Mouse (Mus musculus): ENCODE measurements around the gene Mcm2. TPM values are rescaled to one million over a fixed set of nuclear protein-coding genes. Genes with fewer than 3 reads are reported as not detected.
A peak's percentile ranks its signal among the peaks of the same experiment; 100 is the strongest.

Mcm2 gene
- polyA plus RNA-seq, 1 experiment from 2014 or later: 39.0 TPM

GRCm38 (mm10) chr6:88938664-88939055, 40.1 kb upstream of the Mcm2 start:
- Histone ChIP-seq H3K27me3 (ENCODE audit: control insufficient read depth, insufficient read depth, low read length) (no peaks in the 10 kb centered on the region; the same call in 1 of the 2 replicates), H3K4me2 (ENCODE audit: low read length) (peak overlapping the region; percentile 12; the same call in 1 of the 2 replicates), H3K4me1 (ENCODE audit: control insufficient read depth, insufficient read depth, low read length) (peaks cover 83% of the 10 kb centered on the region), H3K9ac (replicated peaks; ENCODE audit: low read length) (no peak overlapping the region), H3K9me3 (ENCODE audit: control insufficient read depth, low read length) (no peaks in the 10 kb centered on the region), H3K36me3 (ENCODE audit: control insufficient read depth, insufficient read depth, low read length) (no peaks in the 10 kb centered on the region), H3K4me3 (replicated peaks; ENCODE audit: low read depth, low read length) (no peak overlapping the region), H3K27ac (replicated peaks; ENCODE audit: low read depth, low read length) (peak overlapping the region; percentile 87)
- ATAC-seq (ENCODE audit: low FRiP score, low TSS enrichment): no peak
- DNase-seq: no peak
- WGBS: 29% methylated on average over 5 of the region's 5 CpGs

GRCm38 (mm10) chr6:88937971-88938663, 39.5 kb upstream of the Mcm2 start:
- H3K27ac ChIP-seq (replicated peaks; ENCODE audit: low read depth, low read length): peak overlapping the region; percentile 87
- peak; percentile 78 for DNase-seq
- H3K9ac ChIP-seq (replicated peaks; ENCODE audit: low read length): 0 out of 2 replicates have a peak overlapping the region, but pooled peaks have one; percentile 14

GRCm38 (mm10) chr6:88937214-88937549, 38.6 kb upstream of the Mcm2 start:
- H3K4me1 ChIP-seq (ENCODE audit: control insufficient read depth, insufficient read depth, low read length): peaks cover 68% of the 10 kb centered on the region
- no peaks in the 10 kb centered on the region for H3K36me3 ChIP-seq (ENCODE audit: control insufficient read depth, insufficient read depth, low read length)
- no peak overlapping the region for H3K9ac ChIP-seq (replicated peaks; ENCODE audit: low read length)
- ATAC-seq (ENCODE audit: low FRiP score, low TSS enrichment): no peak
- H3K27ac ChIP-seq (replicated peaks; ENCODE audit: low read depth, low read length): peak overlapping the region; percentile 87; the same call in 1 of the 2 replicates
- peak; percentile 51 for DNase-seq
- H3K4me3 ChIP-seq (replicated peaks; ENCODE audit: low read depth, low read length): no peak overlapping the region
- no peaks in the 10 kb centered on the region for H3K9me3 ChIP-seq (ENCODE audit: control insufficient read depth, low read length)
- H3K27me3 ChIP-seq (ENCODE audit: control insufficient read depth, insufficient read depth, low read length): no peaks in the 10 kb centered on the region; the same call in 1 of the 2 replicates
- H3K4me2 ChIP-seq (ENCODE audit: low read length): no peak overlapping the region
- WGBS: 21% methylated on average over 4 of the region's 4 CpGs

More at GRCm38 (mm10) chr6:88937971-88938663, 39.5 kb upstream of the Mcm2 start:
- Histone ChIP-seq H3K4me1 (ENCODE audit: control insufficient read depth, insufficient read depth, low read length) (peaks cover 77% of the 10 kb centered on the region), H3K27me3 (ENCODE audit: control insufficient read depth, insufficient read depth, low read length) (no peaks in the 10 kb centered on the region; the same call in 1 of the 2 replicates), H3K4me2 (ENCODE audit: low read length) (peak overlapping the region; percentile 12; the same call in 1 of the 2 replicates), H3K9me3 (ENCODE audit: control insufficient read depth, low read length) (no peaks in the 10 kb centered on the region), H3K4me3 (replicated peaks; ENCODE audit: low read depth, low read length) (no peak overlapping the region), H3K36me3 (ENCODE audit: control insufficient read depth, insufficient read depth, low read length) (no peaks in the 10 kb centered on the region)
- peak; percentile 69 for ATAC-seq (ENCODE audit: low FRiP score, low TSS enrichment)
- 1% methylated on average over 4 of the region's 4 CpGs for WGBS

- H3K27me3 ChIP-seq (ENCODE audit: control insufficient read depth, insufficient read depth, low read length): no peaks in the 10 kb centered on the region; the same call in 1 of the 2 replicates
- no peak for ATAC-seq (ENCODE audit: low FRiP score, low TSS enrichment)
- H3K9me3 ChIP-seq (ENCODE audit: control insufficient read depth, low read length): no peaks in the 10 kb centered on the region
- no peaks in the 10 kb centered on the region for H3K36me3 ChIP-seq (ENCODE audit: control insufficient read depth, insufficient read depth, low read length)
- 38% methylated on average over 13 of the region's 13 CpGs for WGBS
- H3K4me3 ChIP-seq (replicated peaks; ENCODE audit: low read depth, low read length): no peak overlapping the region
- no peak overlapping the region for H3K4me2 ChIP-seq (ENCODE audit: low read length)
- no peak overlapping the region for H3K9ac ChIP-seq (replicated peaks; ENCODE audit: low read length)
- no peak for DNase-seq
- peak overlapping the region; percentile 87; the same call in 1 of the 2 replicates for H3K27ac ChIP-seq (replicated peaks; ENCODE audit: low read depth, low read length)
- peaks cover 62% of the 10 kb centered on the region for H3K4me1 ChIP-seq (ENCODE audit: control insufficient read depth, insufficient read depth, low read length)
Measured at GRCm38 (mm10) chr6:88936342-88937213, 38.0 kb upstream of the Mcm2 start.

- Histone ChIP-seq H3K9me3 (ENCODE audit: control insufficient read depth, low read length) (no peaks in the 10 kb centered on the region), H3K4me3 (replicated peaks; ENCODE audit: low read depth, low read length) (no peak overlapping the region), H3K4me1 (ENCODE audit: control insufficient read depth, insufficient read depth, low read length) (peaks cover 54% of the 10 kb centered on the region), H3K4me2 (ENCODE audit: low read length) (no peak overlapping the region), H3K9ac (replicated peaks; ENCODE audit: low read length) (no peak overlapping the region), H3K27ac (replicated peaks; ENCODE audit: low read depth, low read length) (no peak overlapping the region), H3K36me3 (ENCODE audit: control insufficient read depth, insufficient read depth, low read length) (no peaks in the 10 kb centered on the region), H3K27me3 (ENCODE audit: control insufficient read depth, insufficient read depth, low read length) (no peaks in the 10 kb centered on the region; the same call in 1 of the 2 replicates)
- DNase-seq: peak; percentile 93
- no peak for ATAC-seq (ENCODE audit: low FRiP score, low TSS enrichment)
- WGBS: 10% methylated on average over 4 of the region's 4 CpGs
Measured at GRCm38 (mm10) chr6:88935735-88936276, 37.2 kb upstream of the Mcm2 start.

- no peaks in the 10 kb centered on the region; the same call in 1 of the 2 replicates for H3K27me3 ChIP-seq (ENCODE audit: control insufficient read depth, insufficient read depth, low read length)
- no peak overlapping the region for H3K27ac ChIP-seq (replicated peaks; ENCODE audit: low read depth, low read length)
- ATAC-seq (ENCODE audit: low FRiP score, low TSS enrichment): no peak
- H3K4me2 ChIP-seq (ENCODE audit: low read length): no peak overlapping the region
- WGBS: 11% methylated on average over 4 of the region's 4 CpGs
- H3K36me3 ChIP-seq (ENCODE audit: control insufficient read depth, insufficient read depth, low read length): no peaks in the 10 kb centered on the region
- no peak for DNase-seq
- no peak overlapping the region for H3K4me3 ChIP-seq (replicated peaks; ENCODE audit: low read depth, low read length)
- peaks cover 51% of the 10 kb centered on the region for H3K4me1 ChIP-seq (ENCODE audit: control insufficient read depth, insufficient read depth, low read length)
- H3K9ac ChIP-seq (replicated peaks; ENCODE audit: low read length): no peak overlapping the region; the same call in 1 of the 2 replicates
- H3K9me3 ChIP-seq (ENCODE audit: control insufficient read depth, low read length): no peaks in the 10 kb centered on the region
Measured at GRCm38 (mm10) chr6:88934816-88935215, 36.2 kb upstream of the Mcm2 start.

GRCm38 (mm10) chr6:88934132-88934531, 35.6 kb upstream of the Mcm2 start:
- no peak overlapping the region for H3K4me3 ChIP-seq (replicated peaks; ENCODE audit: low read depth, low read length)
- no peak overlapping the region for H3K27ac ChIP-seq (replicated peaks; ENCODE audit: low read depth, low read length)
- 21% methylated on average over 4 of the region's 4 CpGs for WGBS
- DNase-seq: peak; percentile 28
- H3K4me2 ChIP-seq (ENCODE audit: low read length): no peak overlapping the region
- H3K4me1 ChIP-seq (ENCODE audit: control insufficient read depth, insufficient read depth, low read length): peaks cover 51% of the 10 kb centered on the region
- no peaks in the 10 kb centered on the region for H3K36me3 ChIP-seq (ENCODE audit: control insufficient read depth, insufficient read depth, low read length)
- no peak overlapping the region; the same call in 1 of the 2 replicates for H3K9ac ChIP-seq (replicated peaks; ENCODE audit: low read length)
- no peaks in the 10 kb centered on the region for H3K9me3 ChIP-seq (ENCODE audit: control insufficient read depth, low read length)
- no peak for ATAC-seq (ENCODE audit: low FRiP score, low TSS enrichment)
- H3K27me3 ChIP-seq (ENCODE audit: control insufficient read depth, insufficient read depth, low read length): no peaks in the 10 kb centered on the region; the same call in 1 of the 2 replicates

- ATAC-seq (ENCODE audit: low FRiP score, low TSS enrichment) (no peak), DNase-seq (no peak)
- 85% methylated on average over 2 of the region's 2 CpGs for WGBS
- Histone ChIP-seq H3K9me3 (ENCODE audit: control insufficient read depth, low read length) (no peaks in the 10 kb centered on the region), H3K27ac (replicated peaks; ENCODE audit: low read depth, low read length) (no peak overlapping the region), H3K4me3 (replicated peaks; ENCODE audit: low read depth, low read length) (no peak overlapping the region), H3K4me1 (ENCODE audit: control insufficient read depth, insufficient read depth, low read length) (peaks cover 41% of the 10 kb centered on the region), H3K27me3 (ENCODE audit: control insufficient read depth, insufficient read depth, low read length) (no peaks in the 10 kb centered on the region; the same call in 1 of the 2 replicates), H3K36me3 (ENCODE audit: control insufficient read depth, insufficient read depth, low read length) (no peaks in the 10 kb centered on the region), H3K4me2 (ENCODE audit: low read length) (no peak overlapping the region), H3K9ac (replicated peaks; ENCODE audit: low read length) (no peak overlapping the region)
Measured at GRCm38 (mm10) chr6:88931449-88931848, 32.9 kb upstream of the Mcm2 start.
